Mouse (Mus musculus): Measurements from ENCODE around the gene St6galnac5. TPM values are rescaled to one million over a fixed set of nuclear protein-coding genes. Genes with fewer than 3 reads are reported as not detected.

St6galnac5 gene
- polyA plus RNA-seq, 1 experiment = 1.2 TPM

- peak; percentile 42 to 76 for DNase-seq (ENCODE audit: low read depth in 1 of 2, low spot score in 2 of 2)
- Histone ChIP-seq H3K27ac (ENCODE audit: insufficient read depth, low read length) (peak overlapping the region; percentile 84), H3K27me3 (ENCODE audit: control insufficient read depth, insufficient read depth, low read length) (no peaks in the 10 kb centered on the region), H3K4me1 (ENCODE audit: control insufficient read depth, insufficient read depth, insufficient read length) (peaks cover 13% of the 10 kb centered on the region; the same call in 1 of the 2 replicates), H3K4me3 (ENCODE audit: extremely low read depth, insufficient read depth, insufficient read length) (peak overlapping the region; percentile 51), H3K36me3 (ENCODE audit: control insufficient read depth, insufficient read depth, low read length) (no peaks in the 10 kb centered on the region)
- 11% methylated on average over 23 of the region's 23 CpGs for WGBS
- TF ChIP-seq POLR2A (IDR thresholded peaks at IDR 0.05; ENCODE audit: low read depth, low read length) (no peak), CTCF (IDR thresholded peaks at IDR 0.05; ENCODE audit: extremely low read depth, insufficient read depth, insufficient read length, insufficient replicate concordance) (no peak)
These were observed 69.6 kb downstream of the St6galnac5 start for GRCm38 (mm10) chr3:152912216-152913101.

GRCm38 (mm10) chr3:152911578-152911977, 70.5 kb downstream of the St6galnac5 start:
- peaks cover 13% of the 10 kb centered on the region; the same call in 1 of the 2 replicates for H3K4me1 ChIP-seq (ENCODE audit: control insufficient read depth, insufficient read depth, insufficient read length)

GRCm38 (mm10) chr3:152907683-152908082, 74.4 kb downstream of the St6galnac5 start:
- Histone ChIP-seq H3K4me3 (ENCODE audit: extremely low read depth, insufficient read depth, insufficient read length) (no peak overlapping the region), H3K27ac (ENCODE audit: insufficient read depth, low read length) (no peak overlapping the region), H3K27me3 (ENCODE audit: control insufficient read depth, insufficient read depth, low read length) (no peaks in the 10 kb centered on the region), H3K4me1 (ENCODE audit: control insufficient read depth, insufficient read depth, insufficient read length) (peaks cover 8% of the 10 kb centered on the region; the same call in 1 of the 2 replicates), H3K36me3 (ENCODE audit: control insufficient read depth, insufficient read depth, low read length) (no peaks in the 10 kb centered on the region)
- 81% methylated on average over 5 of the region's 5 CpGs for WGBS
- no peak for TF ChIP-seq POLR2A (IDR thresholded peaks at IDR 0.05; ENCODE audit: low read depth, low read length)
- TF ChIP-seq CTCF (IDR thresholded peaks at IDR 0.05; ENCODE audit: extremely low read depth, insufficient read depth, insufficient read length, insufficient replicate concordance) = no peak
- DNase-seq (ENCODE audit: low read depth in 1 of 2, low spot score in 2 of 2) = no peak

More at GRCm38 (mm10) chr3:152911578-152911977, 70.5 kb downstream of the St6galnac5 start:
- Histone ChIP-seq H3K27ac (ENCODE audit: insufficient read depth, low read length) (peak overlapping the region; percentile 84; the same call in 1 of the 2 replicates), H3K27me3 (ENCODE audit: control insufficient read depth, insufficient read depth, low read length) (no peaks in the 10 kb centered on the region), H3K36me3 (ENCODE audit: control insufficient read depth, insufficient read depth, low read length) (no peaks in the 10 kb centered on the region), H3K4me3 (ENCODE audit: extremely low read depth, insufficient read depth, insufficient read length) (no peak overlapping the region)
- 50% methylated on average over 4 of the region's 4 CpGs for WGBS
- no peak for DNase-seq (ENCODE audit: low read depth in 1 of 2, low spot score in 2 of 2)
- TF ChIP-seq CTCF (IDR thresholded peaks at IDR 0.05; ENCODE audit: extremely low read depth, insufficient read depth, insufficient read length, insufficient replicate concordance) (no peak), POLR2A (IDR thresholded peaks at IDR 0.05; ENCODE audit: low read depth, low read length) (no peak)

GRCm38 (mm10) chr3:152907087-152907486, 75.0 kb downstream of the St6galnac5 start:
- Histone ChIP-seq H3K27me3 (ENCODE audit: control insufficient read depth, insufficient read depth, low read length) (no peaks in the 10 kb centered on the region), H3K36me3 (ENCODE audit: control insufficient read depth, insufficient read depth, low read length) (no peaks in the 10 kb centered on the region), H3K4me1 (ENCODE audit: control insufficient read depth, insufficient read depth, insufficient read length) (peaks cover 6% of the 10 kb centered on the region; the same call in 1 of the 2 replicates), H3K27ac (ENCODE audit: insufficient read depth, low read length) (no peak overlapping the region), H3K4me3 (ENCODE audit: extremely low read depth, insufficient read depth, insufficient read length) (no peak overlapping the region)
- DNase-seq (ENCODE audit: low read depth in 1 of 2, low spot score in 2 of 2) = no peak
- TF ChIP-seq CTCF (IDR thresholded peaks at IDR 0.05; ENCODE audit: extremely low read depth, insufficient read depth, insufficient read length, insufficient replicate concordance) (no peak), POLR2A (IDR thresholded peaks at IDR 0.05; ENCODE audit: low read depth, low read length) (no peak)
- 88% methylated on average over 5 of the region's 5 CpGs for WGBS

- H3K4me1 ChIP-seq (ENCODE audit: control insufficient read depth, insufficient read depth, insufficient read length) = no peaks in the 10 kb centered on the region; the same call in 1 of the 2 replicates
- 28% methylated on average over 10 of the region's 10 CpGs for WGBS
- no peak for DNase-seq (ENCODE audit: low read depth in 1 of 2, low spot score in 2 of 2)
- no peaks in the 10 kb centered on the region for H3K27me3 ChIP-seq (ENCODE audit: control insufficient read depth, insufficient read depth, low read length)
- no peak for TF ChIP-seq CTCF (IDR thresholded peaks at IDR 0.05; ENCODE audit: extremely low read depth, insufficient read depth, insufficient read length, insufficient replicate concordance)
- no peak for TF ChIP-seq POLR2A (IDR thresholded peaks at IDR 0.05; ENCODE audit: low read depth, low read length)
- H3K27ac ChIP-seq (ENCODE audit: insufficient read depth, low read length) = no peak overlapping the region
- H3K36me3 ChIP-seq (ENCODE audit: control insufficient read depth, insufficient read depth, low read length) = no peaks in the 10 kb centered on the region
- no peak overlapping the region for H3K4me3 ChIP-seq (ENCODE audit: extremely low read depth, insufficient read depth, insufficient read length)
These were observed 76.2 kb downstream of the St6galnac5 start for GRCm38 (mm10) chr3:152905800-152906199.

- Histone ChIP-seq H3K27me3 (ENCODE audit: control insufficient read depth, insufficient read depth, low read length) (no peaks in the 10 kb centered on the region), H3K4me3 (ENCODE audit: extremely low read depth, insufficient read depth, insufficient read length) (no peak overlapping the region), H3K27ac (ENCODE audit: insufficient read depth, low read length) (no peak overlapping the region), H3K4me1 (ENCODE audit: control insufficient read depth, insufficient read depth, insufficient read length) (no peaks in the 10 kb centered on the region; the same call in 1 of the 2 replicates), H3K36me3 (ENCODE audit: control insufficient read depth, insufficient read depth, low read length) (no peaks in the 10 kb centered on the region)
- TF ChIP-seq CTCF (IDR thresholded peaks at IDR 0.05; ENCODE audit: extremely low read depth, insufficient read depth, insufficient read length, insufficient replicate concordance) = no peak
- no peak for TF ChIP-seq POLR2A (IDR thresholded peaks at IDR 0.05; ENCODE audit: low read depth, low read length)
- DNase-seq (ENCODE audit: low read depth in 1 of 2, low spot score in 2 of 2) = no peak
- 89% methylated on average over 10 of the region's 10 CpGs for WGBS
These were observed 77.0 kb downstream of the St6galnac5 start for GRCm38 (mm10) chr3:152905026-152905425.

All from spleen, adult 2 months (tissue).